Mouse (Mus musculus) kidney, adult 2 months (tissue): ENCODE data around the gene Zfp423.

Source experiments
- CTCF ChIP-seq: fragments of 200-500 bp; conservative IDR thresholded peaks from 2 replicates; pipeline ENCODE4 v1.5.1; 2011; ENCODE audit warnings: low read depth, mild to moderate bottlenecking, control low read depth, low read length, moderate library complexity, mixed read lengths; ENCODE audit not compliant: insufficient read depth, insufficient read length
- POLR2A ChIP-seq: fragments of 200-500 bp; IDR thresholded peaks from one replicate; pipeline ENCODE4 v1.6.1; 2011; ENCODE audit warnings: low read depth, low read length, control low read depth

GRCm38 (mm10) chr8:87952298-87952697 is 7.1 kb downstream of the Zfp423 start:
- TF ChIP-seq CTCF (no peak), POLR2A (no peak)
